Mouse (Mus musculus): ENCODE data around the gene Krtap1-5.

GRCm38 (mm10) chr11:99550765-99551164, 30.1 kb downstream of the Krtap1-5 start, which contains the start of gene Krtap3-3:
- TF ChIP-seq ZNF384 (IDR thresholded peaks at IDR 0.05; ENCODE audit: low read depth, low read length) (no peak), CHD2 (IDR thresholded peaks at IDR 0.05; ENCODE audit: low read depth, low read length) (no peak), HCFC1 (IDR thresholded peaks at IDR 0.05; ENCODE audit: borderline replicate concordance, insufficient read depth, low read length) (no peak), ZC3H11A (IDR thresholded peaks at IDR 0.05; ENCODE audit: borderline replicate concordance, low read depth, low read length) (no peak), MAFK (IDR thresholded peaks at IDR 0.05; ENCODE audit: insufficient read depth, low read depth, low read length) (no peak)

Data from ES-E14 (cell line).